12 mouse cellular contexts compared by ENCODE assay signal in genomic region chr1:181466601-181467320, GRCm38 (mm10). TPM values are rescaled to one million over a fixed set of nuclear protein-coding genes. Genes with fewer than 3 reads are reported as not detected.
DNase-seq lines count a peak whose midpoint lies in the region; ATAC-seq and TF ChIP-seq lines count a peak whose summit lies in the region.
"Had no signal": no experiment of that assay in that cellular context is flagged by ENCODE, and none has a peak within 500 bp of the region (broad histone marks: within the 10 kb centered on the region; RNA-seq: fewer than 3 reads in every experiment).

No protein-coding gene starts in this region.

- H3K27me3 ChIP-seq in heart, embryonic 10.5 days (ENCODE audit: insufficient read depth, poor library complexity, severe bottlenecking), result no peaks in the 10 kb centered on the region
- no peaks in the 10 kb centered on the region for H3K27me3 ChIP-seq in heart, adult 2 months (ENCODE audit: control insufficient read depth, insufficient read depth, low read length)
- H3K27me3 ChIP-seq in embryonic facial prominence, embryonic 10.5 days (replicated peaks; ENCODE audit: low read depth, poor library complexity, severe bottlenecking), result no peaks in the 10 kb centered on the region
- H3K27me3 ChIP-seq in hindbrain, embryonic 12.5 days, result no peaks in the 10 kb centered on the region
- no peaks in the 10 kb centered on the region for H3K27me3 ChIP-seq in liver, embryonic 12.5 days (replicated peaks)
- H3K27me3 ChIP-seq: CH12.LX had no signal

- intact Hi-C loops in heart, adult 2 months (cut with DNase I), result no loop called here

- TF ChIP-seq EP300 in heart, adult 2 months (IDR thresholded peaks at IDR 0.05; ENCODE audit: insufficient read depth, low read depth, low read length), result no peak

- TF ChIP-seq CTCF in heart, adult 2 months (IDR thresholded peaks at IDR 0.05), result no peak

- H3K79me2 ChIP-seq in heart, adult 2 months (replicated peaks; ENCODE audit: control insufficient read depth, insufficient read depth, low read length), result no peaks in the 10 kb centered on the region

- no peak overlapping the region for H3K9ac ChIP-seq in heart, adult 2 months (ENCODE audit: low read depth, low read length)
- H3K9ac ChIP-seq in hindbrain, embryonic 12.5 days, result no peak overlapping the region
- H3K9ac ChIP-seq in liver, embryonic 12.5 days, result no peak overlapping the region

- peaks cover 2% of the 10 kb centered on the region; the same call in 1 of the 2 replicates for H3K36me3 ChIP-seq in heart, embryonic 10.5 days
- no peaks in the 10 kb centered on the region for H3K36me3 ChIP-seq in heart, adult 2 months (ENCODE audit: control insufficient read depth, insufficient read depth, low read length)
- H3K36me3 ChIP-seq in embryonic facial prominence, embryonic 10.5 days (replicated peaks), result no peaks in the 10 kb centered on the region
- no peaks in the 10 kb centered on the region for H3K36me3 ChIP-seq in hindbrain, embryonic 12.5 days
- H3K36me3 ChIP-seq in liver, embryonic 12.5 days, result no peaks in the 10 kb centered on the region

- WGBS in heart, embryonic 10.5 days, result 47% methylated on average over 17 of the region's 17 CpGs
- WGBS in heart, adult 2 months, result 17% methylated on average over 17 of the region's 17 CpGs
- 81% methylated on average over 17 of the region's 17 CpGs for WGBS in embryonic facial prominence, embryonic 10.5 days
- WGBS in hindbrain, embryonic 12.5 days, result 81% methylated on average over 17 of the region's 17 CpGs
- WGBS in liver, embryonic 12.5 days (ENCODE audit: insufficient replicate concordance), result 44% methylated on average over 17 of the region's 17 CpGs

- peak; percentile 50; the same call in 1 of the 2 replicates for ATAC-seq in hindbrain, embryonic 12.5 days (ENCODE audit: low FRiP score)
- ATAC-seq in liver, embryonic 12.5 days, result no peak
- no peak; the same call in 1 of the 2 replicates for ATAC-seq in megakaryocyte progenitor cell, adult 5-6 weeks (replicated peaks; ENCODE audit: poor library complexity)
- ATAC-seq in granulocyte monocyte progenitor cell, adult 5-6 weeks (replicated peaks; ENCODE audit: poor library complexity, severe bottlenecking), result no peak; the same call in 1 of the 2 replicates

- H3K4me1 ChIP-seq in heart, embryonic 10.5 days, result peaks cover 25% of the 10 kb centered on the region
- no peaks in the 10 kb centered on the region for H3K4me1 ChIP-seq in heart, adult 2 months (ENCODE audit: control insufficient read depth, insufficient read depth, low read length)
- H3K4me1 ChIP-seq in embryonic facial prominence, embryonic 10.5 days, result peaks cover 16% of the 10 kb centered on the region
- peaks cover 10% of the 10 kb centered on the region; the same call in 1 of the 2 replicates for H3K4me1 ChIP-seq in hindbrain, embryonic 12.5 days
- peaks cover 10% of the 10 kb centered on the region for H3K4me1 ChIP-seq in liver, embryonic 12.5 days

- H3K4me2 ChIP-seq in hindbrain, embryonic 12.5 days (replicated peaks), result no peak overlapping the region
- peak overlapping the region; percentile 23; the same call in 1 of the 2 replicates for H3K4me2 ChIP-seq in liver, embryonic 12.5 days

- TF ChIP-seq POLR2A in heart, adult 2 months (IDR thresholded peaks at IDR 0.05; ENCODE audit: insufficient read depth, low read depth, low read length), result no peak

- peaks cover 11% of the 10 kb centered on the region for H3K9me3 ChIP-seq in heart, embryonic 10.5 days
- peaks cover 12% of the 10 kb centered on the region for H3K9me3 ChIP-seq in embryonic facial prominence, embryonic 10.5 days
- H3K9me3 ChIP-seq in hindbrain, embryonic 12.5 days (replicated peaks), result peaks cover 12% of the 10 kb centered on the region
- no peaks in the 10 kb centered on the region; the same call in 1 of the 2 replicates for H3K9me3 ChIP-seq in liver, embryonic 12.5 days (replicated peaks)

- 0 out of 2 replicates have a peak overlapping the region, but pooled peaks have one; percentile 25 for H3K27ac ChIP-seq in heart, embryonic 10.5 days
- no peak overlapping the region for H3K27ac ChIP-seq in heart, adult 2 months
- no peak overlapping the region for H3K27ac ChIP-seq in embryonic facial prominence, embryonic 10.5 days (replicated peaks)
- H3K27ac ChIP-seq in hindbrain, embryonic 12.5 days, result no peak overlapping the region
- H3K27ac ChIP-seq in liver, embryonic 12.5 days, result no peak overlapping the region

- no peak for DNase-seq in heart, embryonic 10.5 days (ENCODE audit: low spot score)
- DNase-seq in heart, adult 2 months, result no peak
- peak; percentile 13 for DNase-seq in embryonic facial prominence, embryonic 10.5 days (ENCODE audit: low spot score)
- no peak for DNase-seq in yolk sac, embryonic 10.5 days (ENCODE audit: low spot score)

- peak overlapping the region; percentile 28 for H3K4me3 ChIP-seq in heart, embryonic 10.5 days
- H3K4me3 ChIP-seq in heart, adult 2 months, result no peak overlapping the region
- H3K4me3 ChIP-seq in embryonic facial prominence, embryonic 10.5 days, result no peak overlapping the region
- H3K4me3 ChIP-seq in hindbrain, embryonic 12.5 days, result no peak overlapping the region
- no peak overlapping the region for H3K4me3 ChIP-seq in liver, embryonic 12.5 days
- H3K4me3 ChIP-seq: megakaryocyte, embryonic 14.5 days had no signal

RNA-seq across cellular contexts. Expression of gene Ccdc121, which starts 44.5 kb away (rescaled TPM):
- 0.15 TPM in 1 of 2 replicates, not detected in the other for polyA plus RNA-seq in heart, embryonic 10.5 days (2016; fragmentation: Nextera tagmentation; extraction: Ambion mirVana)
- not detected for total RNA-seq in heart, adult 2 months (2021)
- polyA plus RNA-seq in heart, adult 2 months (2012; rRNA removed), result 0.06 TPM in 1 of 2 replicates, not detected in the other
- 0.08 and 0.16 TPM in 2 replicates for polyA plus RNA-seq in embryonic facial prominence, embryonic 10.5 days (2016; fragmentation: Nextera tagmentation; extraction: Ambion mirVana)
- polyA plus RNA-seq in hindbrain, embryonic 12.5 days (2016; fragmentation: Nextera tagmentation; extraction: Ambion mirVana), result not detected in 2 replicates
- not detected in 2 replicates for polyA plus RNA-seq in liver, embryonic 12.5 days (2016; fragmentation: Nextera tagmentation; extraction: Ambion mirVana)
- not detected in 2 replicates for total RNA-seq in megakaryocyte progenitor cell, adult 5-6 weeks (2015)
- not detected in 2 replicates for total RNA-seq in megakaryocyte progenitor cell, adult 5-6 weeks (2017)
- not detected in 2 replicates for total RNA-seq in granulocyte monocyte progenitor cell, adult 5-6 weeks (2014; fragmentation: Nextera tagmentation)
- not detected in 2 replicates for total RNA-seq in granulocyte monocyte progenitor cell, adult 5-6 weeks (2017)
- total RNA-seq: CH12.LX; heart, postnatal 36 days had no signal
- polyA plus RNA-seq: urinary bladder, adult 2 months had no signal
